Mouse (Mus musculus): ENCODE data around the gene Laptm4a. TPM values are rescaled to one million over a fixed set of nuclear protein-coding genes. Genes with fewer than 3 reads are reported as not detected.
A peak's percentile ranks its signal among the peaks of the same experiment; 100 is the strongest.

Gene Laptm4a
- polyA plus RNA-seq, 1 experiment: 253 TPM

DNA sequence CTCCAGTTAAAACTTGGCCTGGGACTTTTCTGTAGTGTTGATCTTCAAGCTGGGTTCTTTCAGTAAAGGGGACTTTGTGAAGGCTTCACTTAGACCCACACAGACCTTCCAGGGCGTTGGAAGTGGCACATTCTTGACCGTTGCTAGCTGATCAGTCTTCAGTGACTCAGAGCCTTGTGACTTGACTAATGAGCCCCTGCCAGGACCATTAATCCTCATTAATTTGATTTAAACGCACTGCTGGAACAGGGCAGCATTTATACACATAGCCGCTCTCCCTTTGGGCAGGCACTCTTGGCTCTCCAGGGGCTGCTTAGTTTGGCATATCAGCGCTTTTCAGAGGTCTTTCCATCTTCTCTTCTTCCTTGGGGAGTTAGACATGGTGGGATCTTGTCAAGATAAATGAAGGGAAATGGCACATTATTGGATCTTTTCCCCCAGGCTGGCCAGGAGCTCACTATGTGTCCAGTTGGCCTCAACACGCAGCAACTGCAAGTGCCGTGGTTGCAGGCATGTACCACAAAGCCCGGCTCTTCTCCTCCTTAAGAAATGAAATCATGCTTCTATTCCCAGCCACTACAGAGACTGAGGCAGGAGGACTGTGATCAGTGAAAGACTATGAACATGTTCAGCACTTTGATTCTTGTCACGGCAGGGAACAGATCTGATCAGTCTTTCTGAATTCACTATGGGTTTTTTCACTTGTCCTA, 40.3 kb downstream of the Laptm4a start:
- TF ChIP-seq POLR2A (IDR thresholded peaks at IDR 0.05; ENCODE audit: borderline replicate concordance, extremely low read depth, insufficient read depth, insufficient read length, poor library complexity, severe bottlenecking) (no peak), CTCF (IDR thresholded peaks at IDR 0.05; ENCODE audit: borderline replicate concordance, extremely low read depth, insufficient read depth, insufficient read length) (no peak)
- peak; percentile 18 for DNase-seq (ENCODE audit: low read depth)

DNA sequence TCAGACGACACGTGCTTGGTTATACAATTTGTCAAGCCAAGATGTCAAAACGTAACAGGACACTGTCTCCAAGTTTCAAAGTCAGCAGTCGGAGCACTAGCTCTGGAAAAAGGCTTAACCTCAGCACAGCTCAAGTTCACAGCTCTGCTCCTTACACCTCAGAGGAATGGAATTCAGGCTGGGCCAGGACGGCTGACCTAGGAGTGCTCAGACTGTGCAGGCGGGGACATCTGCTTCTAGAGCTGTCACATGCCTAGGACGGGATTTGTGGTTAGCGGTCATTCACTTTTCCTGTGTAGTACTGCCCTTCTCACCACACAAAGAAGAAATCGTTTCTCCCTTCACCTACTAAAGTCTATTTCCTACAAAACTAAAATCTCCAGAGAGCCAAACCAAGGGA, 48.4 kb downstream of the Laptm4a start:
- DNase-seq (ENCODE audit: low read depth): peak; percentile 20
- TF ChIP-seq CTCF (IDR thresholded peaks at IDR 0.05; ENCODE audit: borderline replicate concordance, extremely low read depth, insufficient read depth, insufficient read length): no peak
- no peak for TF ChIP-seq POLR2A (IDR thresholded peaks at IDR 0.05; ENCODE audit: borderline replicate concordance, extremely low read depth, insufficient read depth, insufficient read length, poor library complexity, severe bottlenecking)

DNA sequence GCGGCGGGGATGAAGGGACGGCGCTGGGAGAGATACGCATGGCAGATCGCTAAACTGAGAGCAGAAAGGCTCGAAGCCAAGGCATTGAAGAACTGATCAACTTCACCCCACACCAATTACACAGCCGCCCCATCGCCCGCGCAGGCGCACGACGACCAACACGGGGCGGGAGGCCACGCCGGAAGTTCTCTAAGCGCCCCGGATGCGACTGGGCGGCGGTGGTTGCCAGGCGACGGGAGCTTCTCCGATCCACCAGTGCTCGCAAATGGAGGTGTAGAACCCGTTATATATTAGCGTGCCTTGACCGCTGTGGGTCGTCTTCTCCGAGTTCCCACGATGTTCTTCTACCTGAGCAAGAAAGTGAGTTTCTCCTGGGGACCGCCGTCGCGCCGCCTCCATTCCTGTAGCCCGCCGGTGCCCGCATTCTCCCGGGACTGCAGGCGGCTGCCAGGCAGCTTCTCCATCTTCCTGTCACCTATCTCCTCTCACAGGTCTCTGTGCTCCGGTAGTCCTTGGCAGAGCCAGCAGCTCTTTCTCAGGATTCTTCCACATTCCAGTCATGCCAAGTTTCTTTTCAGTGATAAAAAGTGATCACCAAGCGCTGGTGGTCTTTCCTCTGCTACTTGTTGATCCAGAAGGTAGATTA, 52.5 kb downstream of the Laptm4a start, which contains the start of gene Wdr35:
Wdr35 (plus strand) TSS at position 73 of the 646 bp plus-strand sequence.
- peak; percentile 72; the same call in 1 of the 2 replicates for TF ChIP-seq POLR2A (IDR thresholded peaks at IDR 0.05; ENCODE audit: borderline replicate concordance, extremely low read depth, insufficient read depth, insufficient read length, poor library complexity, severe bottlenecking)
- TF ChIP-seq CTCF (IDR thresholded peaks at IDR 0.05; ENCODE audit: borderline replicate concordance, extremely low read depth, insufficient read depth, insufficient read length): no peak
- peak; percentile 96 for DNase-seq (ENCODE audit: low read depth)

DNA sequence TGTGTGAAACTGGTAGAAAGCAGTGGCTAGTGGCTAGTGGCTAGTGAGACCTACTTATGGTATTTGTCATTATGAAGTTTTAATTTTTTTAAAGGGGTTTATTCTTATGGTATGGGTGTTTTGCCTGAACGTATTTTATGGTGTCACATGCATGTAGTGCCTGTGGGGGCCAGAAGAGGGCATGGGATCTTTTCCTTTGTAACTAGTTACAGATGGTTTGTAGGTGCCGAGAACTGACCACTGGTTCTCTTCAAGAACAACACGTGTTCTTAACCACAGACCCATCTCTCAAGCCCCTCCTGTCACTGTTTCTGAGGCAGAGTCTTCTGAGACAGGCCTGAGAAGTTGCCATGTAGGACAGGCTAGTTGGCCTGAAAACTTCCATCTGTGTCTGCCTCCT, 53.6 kb downstream of the Laptm4a start:
- no peak for TF ChIP-seq CTCF (IDR thresholded peaks at IDR 0.05; ENCODE audit: borderline replicate concordance, extremely low read depth, insufficient read depth, insufficient read length)
- no peak for TF ChIP-seq POLR2A (IDR thresholded peaks at IDR 0.05; ENCODE audit: borderline replicate concordance, extremely low read depth, insufficient read depth, insufficient read length, poor library complexity, severe bottlenecking)

More for the DNA sequence above, 53.6 kb downstream of the Laptm4a start:
- no peak for DNase-seq (ENCODE audit: low read depth)

Other genes starting within 250 kb of the Laptm4a start
- gene Pum2, start 247.5 kb upstream of the Laptm4a start, polyA plus RNA-seq (2012; rRNA removed): 90.7 and 99.7 TPM in 2 replicates
- 34.5 and 35.6 TPM in 2 replicates for gene Sdc1, start 150.3 kb upstream of the Laptm4a start, polyA plus RNA-seq (2012; rRNA removed)
- gene Matn3, start 26.3 kb downstream of the Laptm4a start, polyA plus RNA-seq (2012; rRNA removed): 0.16 and 0.26 TPM in 2 replicates
- 13.3 and 16.6 TPM in 2 replicates for gene Wdr35, start 52.2 kb downstream of the Laptm4a start, polyA plus RNA-seq (2012; rRNA removed)
- 5.8 and 9.1 TPM in 2 replicates for gene Ttc32, start 108.3 kb downstream of the Laptm4a start, polyA plus RNA-seq (2012; rRNA removed)

Measured in brain, embryonic 14.5 days (tissue).